Mouse (Mus musculus): ENCODE measurements around the gene Scgb1a1. TPM values are rescaled to one million over a fixed set of nuclear protein-coding genes. Genes with fewer than 3 reads are reported as not detected.
"Not testable (repeated sequence)": the region's sequence is repeated elsewhere in the genome, so short reads cannot be mapped to it uniquely, and the experiment has no call there.

Scgb1a1 gene
- polyA plus RNA-seq, 1 experiment from 2014 or later: not detected

GRCm38 (mm10) chr19:9128499-9129194 lies 40.9 kb upstream of the Scgb1a1 start:
- WGBS: 88% methylated on average over 4 of the region's 4 CpGs

DNA sequence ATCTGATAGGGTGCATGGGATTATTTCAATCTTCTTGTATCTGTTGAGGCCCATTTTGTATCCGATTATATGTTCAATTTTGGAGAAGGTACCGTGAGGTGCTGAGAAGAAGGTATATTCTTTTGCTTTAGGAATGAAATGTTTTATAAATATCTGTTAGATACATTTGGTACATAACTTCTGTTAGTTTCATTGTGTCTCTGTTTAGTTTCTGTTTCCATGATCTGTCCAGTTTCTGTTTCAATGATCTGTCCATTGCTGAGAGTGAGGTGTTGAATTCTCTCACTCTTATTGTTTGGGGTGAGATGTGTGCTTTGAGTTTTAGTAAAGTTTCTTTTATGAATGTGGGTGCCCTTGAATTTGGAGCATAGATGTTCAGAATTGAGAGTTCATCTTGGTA lies 36.2 kb upstream of the Scgb1a1 start:
- not testable (repeated sequence) for H3K36me3 ChIP-seq (ENCODE audit: control insufficient read depth, insufficient read depth); H3K27ac ChIP-seq (ENCODE audit: low read depth, low read length); H3K9ac ChIP-seq (ENCODE audit: low read depth, low read length); H3K27me3 ChIP-seq (replicated peaks; ENCODE audit: control insufficient read depth, insufficient read depth, low read length); H3K4me3 ChIP-seq (ENCODE audit: low read depth, low read length); H3K4me2 ChIP-seq (replicated peaks; ENCODE audit: low read depth); H3K9me3 ChIP-seq (ENCODE audit: control insufficient read depth); ATAC-seq; H3K4me1 ChIP-seq (replicated peaks; ENCODE audit: control insufficient read depth, insufficient read depth, low read length)
- 92% methylated on average over 2 of the region's 2 CpGs for WGBS

More at GRCm38 (mm10) chr19:9128499-9129194, 40.9 kb upstream of the Scgb1a1 start:
- no peaks in the 10 kb centered on the region for H3K36me3 ChIP-seq (ENCODE audit: control insufficient read depth, insufficient read depth)
- no peak overlapping the region for H3K9ac ChIP-seq (ENCODE audit: low read depth, low read length)
- H3K4me1 ChIP-seq (replicated peaks; ENCODE audit: control insufficient read depth, insufficient read depth, low read length): no peaks in the 10 kb centered on the region
- no peak overlapping the region for H3K4me2 ChIP-seq (replicated peaks; ENCODE audit: low read depth)
- no peak for TF ChIP-seq CTCF (IDR thresholded peaks at IDR 0.05; ENCODE audit: low read depth)
- H3K27me3 ChIP-seq (replicated peaks; ENCODE audit: control insufficient read depth, insufficient read depth, low read length): no peaks in the 10 kb centered on the region
- ATAC-seq: no peak
- H3K4me3 ChIP-seq (ENCODE audit: low read depth, low read length): no peak overlapping the region
- H3K9me3 ChIP-seq (ENCODE audit: control insufficient read depth): no peaks in the 10 kb centered on the region
- no peak overlapping the region for H3K27ac ChIP-seq (ENCODE audit: low read depth, low read length)

GRCm38 (mm10) chr19:9122390-9122789 lies 34.6 kb upstream of the Scgb1a1 start:
- WGBS: 94% methylated on average over 1 of the region's 1 CpGs
- no peaks in the 10 kb centered on the region for H3K4me1 ChIP-seq (replicated peaks; ENCODE audit: control insufficient read depth, insufficient read depth, low read length)
- H3K27ac ChIP-seq (ENCODE audit: low read depth, low read length): no peak overlapping the region
- no peak overlapping the region for H3K9ac ChIP-seq (ENCODE audit: low read depth, low read length)
- H3K36me3 ChIP-seq (ENCODE audit: control insufficient read depth, insufficient read depth): no peaks in the 10 kb centered on the region
- H3K9me3 ChIP-seq (ENCODE audit: control insufficient read depth): no peaks in the 10 kb centered on the region
- TF ChIP-seq CTCF (IDR thresholded peaks at IDR 0.05; ENCODE audit: low read depth): no peak
- ATAC-seq: no peak
- no peaks in the 10 kb centered on the region for H3K27me3 ChIP-seq (replicated peaks; ENCODE audit: control insufficient read depth, insufficient read depth, low read length)
- H3K4me2 ChIP-seq (replicated peaks; ENCODE audit: low read depth): no peak overlapping the region
- no peak overlapping the region for H3K4me3 ChIP-seq (ENCODE audit: low read depth, low read length)

- 85% methylated on average over 3 of the region's 3 CpGs for WGBS
- no peak overlapping the region for H3K4me2 ChIP-seq (replicated peaks; ENCODE audit: low read depth)
- H3K4me1 ChIP-seq (replicated peaks; ENCODE audit: control insufficient read depth, insufficient read depth, low read length): no peaks in the 10 kb centered on the region
- no peaks in the 10 kb centered on the region for H3K27me3 ChIP-seq (replicated peaks; ENCODE audit: control insufficient read depth, insufficient read depth, low read length)
- H3K9me3 ChIP-seq (ENCODE audit: control insufficient read depth): no peaks in the 10 kb centered on the region
- no peak overlapping the region for H3K9ac ChIP-seq (ENCODE audit: low read depth, low read length)
- TF ChIP-seq CTCF (IDR thresholded peaks at IDR 0.05; ENCODE audit: low read depth): no peak
- no peak for ATAC-seq
- H3K4me3 ChIP-seq (ENCODE audit: low read depth, low read length): no peak overlapping the region
- H3K27ac ChIP-seq (ENCODE audit: low read depth, low read length): no peak overlapping the region
- H3K36me3 ChIP-seq (ENCODE audit: control insufficient read depth, insufficient read depth): no peaks in the 10 kb centered on the region
These were observed 32.1 kb upstream of the Scgb1a1 start for GRCm38 (mm10) chr19:9119655-9120425.

GRCm38 (mm10) chr19:9117275-9117674 lies 29.5 kb upstream of the Scgb1a1 start:
- 76% methylated on average over 5 of the region's 5 CpGs for WGBS
- no peak for ATAC-seq
- H3K4me2 ChIP-seq (replicated peaks; ENCODE audit: low read depth): no peak overlapping the region

GRCm38 (mm10) chr19:9116268-9116667 lies 28.5 kb upstream of the Scgb1a1 start:
- WGBS: 61% methylated on average over 4 of the region's 4 CpGs
- Histone ChIP-seq H3K9ac (ENCODE audit: low read depth, low read length) (no peak overlapping the region), H3K4me3 (ENCODE audit: low read depth, low read length) (no peak overlapping the region), H3K9me3 (ENCODE audit: control insufficient read depth) (no peaks in the 10 kb centered on the region), H3K4me1 (replicated peaks; ENCODE audit: control insufficient read depth, insufficient read depth, low read length) (no peaks in the 10 kb centered on the region), H3K36me3 (ENCODE audit: control insufficient read depth, insufficient read depth) (no peaks in the 10 kb centered on the region; the same call in 1 of the 2 replicates), H3K4me2 (replicated peaks; ENCODE audit: low read depth) (no peak overlapping the region), H3K27me3 (replicated peaks; ENCODE audit: control insufficient read depth, insufficient read depth, low read length) (no peaks in the 10 kb centered on the region), H3K27ac (ENCODE audit: low read depth, low read length) (no peak overlapping the region)
- TF ChIP-seq CTCF (IDR thresholded peaks at IDR 0.05; ENCODE audit: low read depth): no peak
- ATAC-seq: no peak

More at GRCm38 (mm10) chr19:9117275-9117674, 29.5 kb upstream of the Scgb1a1 start:
- no peak for TF ChIP-seq CTCF (IDR thresholded peaks at IDR 0.05; ENCODE audit: low read depth)
- Histone ChIP-seq H3K9me3 (ENCODE audit: control insufficient read depth) (no peaks in the 10 kb centered on the region), H3K4me3 (ENCODE audit: low read depth, low read length) (no peak overlapping the region), H3K4me1 (replicated peaks; ENCODE audit: control insufficient read depth, insufficient read depth, low read length) (no peaks in the 10 kb centered on the region), H3K27ac (ENCODE audit: low read depth, low read length) (no peak overlapping the region), H3K27me3 (replicated peaks; ENCODE audit: control insufficient read depth, insufficient read depth, low read length) (no peaks in the 10 kb centered on the region), H3K9ac (ENCODE audit: low read depth, low read length) (no peak overlapping the region), H3K36me3 (ENCODE audit: control insufficient read depth, insufficient read depth) (no peaks in the 10 kb centered on the region; the same call in 1 of the 2 replicates)
